Mouse (Mus musculus): ENCODE results near the gene Cd46.

The Cd46 gene

GRCm38 (mm10) chr1:195018089-195018999 is 73.7 kb downstream of the Cd46 start:
- peak; percentile 85 to 93 for DNase-seq (ENCODE audit: low spot score in 2 of 2)

DNA sequence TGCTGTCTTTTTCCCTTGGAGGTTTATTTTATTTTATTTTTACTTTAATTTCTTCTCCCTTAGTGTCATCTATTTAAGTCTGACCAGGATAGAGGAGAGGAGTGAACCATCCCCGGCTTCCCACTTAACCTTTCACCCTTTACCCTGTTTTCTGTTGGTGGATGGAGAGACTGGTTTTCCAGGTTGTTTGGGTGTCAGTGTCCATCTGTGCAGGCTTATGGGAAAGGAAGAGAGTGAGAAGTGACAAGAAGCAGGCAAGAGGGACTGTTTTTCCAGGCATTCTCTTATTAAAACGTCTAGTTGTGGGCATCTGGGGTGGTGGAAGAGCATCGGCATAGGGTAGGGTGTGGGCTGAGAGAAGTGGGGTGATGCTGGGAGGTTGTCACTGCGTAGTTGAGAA is 74.4 kb downstream of the Cd46 start:
- no peak for DNase-seq (ENCODE audit: low spot score in 2 of 2)

GRCm38 (mm10) chr1:195016811-195017501 is 75.1 kb downstream of the Cd46 start:
- peak; percentile 73 to 76 for DNase-seq (ENCODE audit: low spot score in 2 of 2)

DNA sequence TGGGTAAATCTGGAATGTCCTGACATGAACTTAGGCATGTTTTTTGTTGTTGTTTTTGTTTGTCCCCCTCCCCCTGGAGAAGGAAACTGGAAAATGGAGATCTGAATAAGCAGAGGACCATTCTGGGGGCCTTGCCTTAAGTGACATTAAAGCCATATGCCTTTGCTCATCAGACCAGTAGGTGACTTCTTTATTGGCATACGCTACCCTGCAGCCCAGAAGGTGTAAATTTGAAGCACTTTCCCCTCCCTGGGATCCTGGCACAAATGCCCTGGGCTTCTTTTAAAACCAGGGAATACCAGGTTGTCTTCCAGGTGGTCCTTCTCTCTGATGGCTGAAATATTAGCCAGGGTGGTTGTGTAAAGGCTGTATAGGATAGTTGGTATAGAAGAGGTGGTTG is 76.8 kb downstream of the Cd46 start:
- no peak for DNase-seq (ENCODE audit: low spot score in 2 of 2)

DNA sequence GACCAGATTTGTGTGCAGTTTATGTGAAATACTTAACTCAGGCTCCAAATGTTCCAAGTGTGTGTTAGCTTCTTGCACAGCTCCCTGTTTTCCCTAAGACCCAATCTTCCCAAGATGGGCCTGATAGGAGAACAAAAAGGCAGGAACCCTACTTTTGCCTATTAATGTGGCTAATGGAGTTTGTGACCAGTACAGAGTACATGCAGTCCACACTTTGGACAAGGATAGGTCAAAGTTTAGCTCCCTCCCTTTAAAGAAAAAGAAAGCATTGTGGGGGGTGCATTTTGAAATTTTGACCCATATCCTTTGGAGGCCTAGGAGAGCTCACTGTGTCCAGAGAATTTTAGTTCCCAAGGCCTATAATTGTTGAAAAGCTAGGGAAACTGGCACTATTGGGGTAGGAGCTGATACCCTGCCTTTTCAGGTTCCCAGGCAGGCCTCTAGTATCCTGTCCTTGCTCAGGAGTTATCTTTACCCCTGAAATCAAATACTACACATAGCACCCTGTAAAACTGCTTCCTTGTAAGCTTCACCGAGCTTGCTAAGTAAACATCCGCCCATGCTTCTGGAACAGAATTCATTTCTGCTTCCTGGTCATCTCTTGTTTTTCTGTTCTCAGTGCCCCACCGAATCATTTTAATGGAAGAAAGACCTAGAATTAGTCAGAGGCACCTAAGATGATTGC is 77.7 kb downstream of the Cd46 start:
- no peak for DNase-seq (ENCODE audit: low spot score in 2 of 2)

- no peak for DNase-seq (ENCODE audit: low spot score in 2 of 2)
Observed at GRCm38 (mm10) chr1:195012531-195012930, 79.5 kb downstream of the Cd46 start.

DNA sequence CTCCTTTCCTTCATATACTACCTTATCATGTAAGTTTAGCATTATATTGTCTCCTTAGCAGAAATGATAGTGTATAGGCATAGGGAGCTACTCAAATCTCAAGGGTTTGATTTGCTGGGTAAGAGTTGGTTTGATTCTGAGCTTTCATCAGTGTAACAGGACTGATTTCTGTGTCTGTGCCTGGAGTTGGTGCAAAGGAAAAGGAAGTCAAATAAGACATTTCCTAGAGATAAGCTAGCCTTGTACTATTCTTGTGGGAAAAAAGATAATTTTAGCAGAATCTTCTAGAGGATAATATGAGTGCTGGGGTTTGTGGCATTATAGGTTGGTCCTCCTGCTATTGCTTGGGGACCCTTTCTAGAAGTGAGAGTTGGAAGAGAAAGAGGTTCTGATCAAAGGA is 85.8 kb downstream of the Cd46 start:
- DNase-seq (ENCODE audit: low spot score in 2 of 2): no peak

GRCm38 (mm10) chr1:195004194-195004593 is 87.9 kb downstream of the Cd46 start:
- DNase-seq (ENCODE audit: low spot score in 2 of 2): no peak

DNA sequence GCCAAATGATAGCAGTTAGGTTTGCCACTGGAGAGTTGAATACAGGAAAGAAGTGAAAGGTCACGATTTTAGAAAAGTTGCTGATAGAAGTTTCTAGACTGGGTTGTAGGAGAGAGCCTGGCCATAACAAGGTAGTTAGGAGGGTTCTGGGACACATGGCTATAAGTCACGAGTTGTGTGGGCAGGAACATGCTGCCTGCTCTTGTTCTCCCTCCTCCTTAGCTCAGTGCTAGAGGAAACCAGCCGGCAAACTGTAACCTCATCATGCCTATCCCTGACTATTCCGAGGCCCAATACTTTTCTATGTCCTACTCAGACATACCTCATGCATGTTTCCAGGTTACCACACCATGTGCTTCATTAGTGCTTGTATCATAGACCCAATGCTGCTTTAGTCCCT is 88.7 kb downstream of the Cd46 start:
- DNase-seq (ENCODE audit: low spot score in 2 of 2): no peak

GRCm38 (mm10) chr1:194998396-194998795 is 93.7 kb downstream of the Cd46 start:
- no peak for DNase-seq (ENCODE audit: low spot score in 2 of 2)

- no peak for DNase-seq (ENCODE audit: low spot score in 2 of 2)
Observed at GRCm38 (mm10) chr1:194995196-194995595, 96.9 kb downstream of the Cd46 start.

DNA sequence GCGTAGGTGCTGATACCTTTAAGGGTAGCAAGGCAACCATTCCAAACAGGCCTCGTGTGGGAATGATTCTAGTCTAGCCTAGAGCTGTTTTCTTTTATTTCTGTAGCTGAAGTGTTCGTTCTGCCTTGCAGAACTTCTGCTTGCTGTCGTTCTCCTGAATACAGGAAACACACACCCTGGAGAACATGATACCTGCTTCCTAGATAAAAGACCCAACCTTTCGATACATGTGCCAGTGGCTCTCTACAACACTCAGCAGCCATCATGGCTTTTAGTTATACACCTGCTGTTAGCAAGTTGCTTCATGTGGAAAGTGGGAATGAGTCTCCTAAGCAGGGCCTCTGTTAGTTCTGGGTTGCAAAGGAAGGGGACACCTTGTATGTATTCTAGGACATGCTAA is 97.8 kb downstream of the Cd46 start:
- no peak for DNase-seq (ENCODE audit: low spot score in 2 of 2)

DNA sequence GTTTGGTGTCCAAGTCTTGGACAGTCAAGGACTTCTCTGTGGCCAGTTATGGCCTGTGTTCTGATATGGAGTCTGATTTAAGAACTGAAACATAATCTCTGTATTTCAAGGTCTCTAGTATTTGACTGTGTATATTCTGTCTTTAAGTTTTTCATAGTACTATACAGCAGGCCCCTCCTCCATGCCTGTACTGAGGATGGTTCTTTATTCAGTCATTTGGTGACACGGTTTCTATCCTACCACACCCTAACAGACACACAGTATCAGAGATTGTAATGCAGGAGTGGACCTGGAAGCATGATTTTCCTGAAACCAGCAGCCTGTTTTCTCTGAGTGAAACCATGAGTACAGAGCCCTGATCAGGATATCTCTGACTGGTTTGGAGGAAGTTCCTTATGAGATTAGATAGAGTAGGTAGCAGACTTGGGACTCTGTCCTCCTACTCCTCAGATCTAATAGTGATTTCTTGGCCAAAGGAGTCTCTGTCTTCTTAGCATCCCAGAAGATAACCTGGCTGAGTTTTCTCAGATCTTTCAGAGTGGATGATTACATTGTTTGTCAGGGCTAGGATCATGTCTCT is 98.5 kb downstream of the Cd46 start:
- no peak for DNase-seq (ENCODE audit: low spot score in 2 of 2)

DNA sequence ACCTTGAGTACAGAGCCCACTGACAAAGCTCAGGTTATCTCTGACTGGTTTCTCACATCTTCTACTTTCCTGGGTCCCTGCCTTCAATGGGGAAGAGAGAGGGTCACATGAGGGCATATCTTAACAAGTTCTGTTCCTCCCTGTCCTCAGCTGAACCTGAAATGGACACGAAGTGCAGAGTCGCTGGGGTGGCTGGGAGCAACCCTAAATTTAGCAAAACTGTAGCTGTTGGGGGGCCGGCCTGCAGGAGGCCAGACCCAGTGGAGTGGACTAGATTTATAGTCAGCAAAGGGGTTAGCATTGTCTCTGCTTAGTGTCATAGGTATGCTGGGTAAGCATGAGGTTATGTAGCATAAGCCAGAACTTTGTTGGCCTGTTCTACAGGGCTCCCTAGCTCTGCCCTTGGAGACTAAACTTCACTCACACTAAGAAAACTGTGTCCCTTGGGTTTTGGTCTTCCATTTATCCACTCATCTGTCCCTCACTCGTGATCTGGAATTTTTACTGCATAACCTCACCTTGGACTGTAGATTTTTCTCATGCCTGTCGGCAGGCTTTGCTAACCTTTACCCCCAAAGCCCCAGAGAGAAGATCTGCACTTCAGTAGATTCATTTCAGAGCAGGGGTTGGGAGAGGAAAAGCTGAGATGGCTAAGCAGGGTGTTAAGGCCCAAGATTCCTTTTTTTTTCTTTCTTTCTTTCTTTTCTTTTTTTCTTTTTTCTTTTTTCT is 99.3 kb downstream of the Cd46 start:
- DNase-seq (ENCODE audit: low spot score in 2 of 2): no peak

DNA sequence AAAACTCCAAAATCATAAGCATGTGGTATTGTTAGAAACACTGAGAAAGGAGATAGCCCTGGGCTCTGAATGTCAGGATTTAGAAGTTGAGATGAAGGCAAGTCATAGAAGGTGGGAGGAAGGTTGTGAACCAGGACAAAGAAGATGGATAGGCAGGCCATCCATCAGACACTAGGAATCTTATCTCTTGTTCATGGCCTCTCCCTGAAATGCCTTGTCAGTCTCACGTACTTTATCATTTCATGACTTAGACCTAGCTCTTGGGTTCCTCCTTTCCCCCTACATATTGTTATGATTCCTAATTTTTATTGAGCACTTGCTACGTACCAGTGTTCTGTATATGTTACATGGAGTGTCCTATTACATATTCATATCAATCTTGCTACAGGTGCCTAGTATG is 100.4 kb downstream of the Cd46 start:
- no peak for DNase-seq (ENCODE audit: low spot score in 2 of 2)

GRCm38 (mm10) chr1:194990976-194991375 is 101.1 kb downstream of the Cd46 start:
- DNase-seq (ENCODE audit: low spot score in 2 of 2): no peak

DNA sequence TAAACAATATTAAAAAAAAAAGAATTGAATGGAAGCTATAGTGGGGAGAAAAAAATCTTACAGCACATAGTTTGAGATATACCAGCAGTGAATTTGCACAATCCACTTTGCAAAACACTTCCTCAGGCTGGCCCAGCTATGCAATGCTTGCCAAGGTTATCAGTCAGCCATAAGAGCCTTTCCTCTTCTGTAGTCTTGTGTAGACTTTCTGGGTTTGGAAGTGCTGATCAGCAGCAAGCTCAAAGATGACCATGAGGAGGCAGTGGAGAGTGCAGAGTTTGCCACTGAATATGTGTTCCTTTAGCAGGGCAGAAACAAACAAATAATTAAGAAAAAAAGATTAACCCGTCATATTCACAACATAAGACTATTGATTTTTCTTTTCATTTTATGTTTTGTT is 103.0 kb downstream of the Cd46 start:
- no peak for DNase-seq (ENCODE audit: low spot score in 2 of 2)
